In the genomic region with DNA sequence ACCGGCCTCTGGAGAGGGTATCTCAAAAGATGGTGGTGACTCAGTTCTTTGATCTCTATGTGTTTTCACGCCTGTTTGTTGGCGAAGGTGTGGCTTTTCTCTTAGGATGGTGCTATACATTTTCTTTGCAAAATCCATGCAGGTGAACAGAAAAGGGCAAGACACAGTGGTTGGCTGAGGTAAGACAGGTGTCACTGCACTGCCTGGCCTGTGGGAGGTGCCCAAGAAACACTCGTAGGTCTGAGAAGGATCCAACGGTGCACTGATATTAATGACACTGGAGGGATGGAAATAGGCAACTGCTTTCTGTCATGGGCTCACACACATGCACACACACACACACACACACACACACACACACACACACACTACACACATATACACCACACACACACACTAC, we compare ENCODE assay signal across 15 mouse cellular contexts.
DNase-seq lines count a peak whose midpoint lies in the region; ATAC-seq and TF ChIP-seq lines count a peak whose summit lies in the region.
"Had no signal": no experiment of that assay in that cellular context is flagged by ENCODE, and none has a peak within 500 bp of the region (broad histone marks: within the 10 kb centered on the region; RNA-seq: fewer than 3 reads in every experiment).

No protein-coding gene starts in this region.

- no peak overlapping the region for H3K27ac ChIP-seq in kidney, postnatal 0 days
- H3K27ac ChIP-seq in midbrain, postnatal 0 days (ENCODE audit: low read depth, low read length), result no peak overlapping the region
- H3K27ac ChIP-seq in midbrain, embryonic 16.5 days (ENCODE audit: low read length), result no peak overlapping the region
- H3K27ac ChIP-seq: embryonic facial prominence, embryonic 13.5 days; heart, embryonic 13.5 days; limb, embryonic 13.5 days had no signal

- no peaks in the 10 kb centered on the region for H3K36me3 ChIP-seq in kidney, postnatal 0 days (ENCODE audit: insufficient read depth, low read length)
- no peaks in the 10 kb centered on the region for H3K36me3 ChIP-seq in midbrain, postnatal 0 days (ENCODE audit: insufficient read depth, low read length)
- no peaks in the 10 kb centered on the region for H3K36me3 ChIP-seq in midbrain, embryonic 16.5 days (ENCODE audit: control insufficient read depth, insufficient read depth, low read length)
- H3K36me3 ChIP-seq: embryonic facial prominence, embryonic 13.5 days; heart, embryonic 13.5 days; limb, embryonic 13.5 days had no signal

- no peaks in the 10 kb centered on the region for H3K4me1 ChIP-seq in kidney, postnatal 0 days (replicated peaks; ENCODE audit: insufficient read depth, low read length)
- H3K4me1 ChIP-seq in midbrain, postnatal 0 days (ENCODE audit: insufficient read depth, low read length), result no peaks in the 10 kb centered on the region
- no peaks in the 10 kb centered on the region; the same call in 1 of the 2 replicates for H3K4me1 ChIP-seq in midbrain, embryonic 16.5 days (ENCODE audit: control insufficient read depth, insufficient read depth, low read length)
- H3K4me1 ChIP-seq: heart, embryonic 13.5 days had no signal

- WGBS in kidney, postnatal 0 days, result 71% methylated on average over 5 of the region's 5 CpGs
- WGBS in midbrain, postnatal 0 days, result 65% methylated on average over 5 of the region's 5 CpGs
- WGBS in midbrain, embryonic 16.5 days, result 68% methylated on average over 5 of the region's 5 CpGs

- ATAC-seq in kidney, postnatal 0 days (replicated peaks; ENCODE audit: low FRiP score, low read depth), result no peak
- ATAC-seq in midbrain, postnatal 0 days (ENCODE audit: low FRiP score), result no peak
- no peak for ATAC-seq in midbrain, embryonic 16.5 days

- no peaks in the 10 kb centered on the region for H3K27me3 ChIP-seq in kidney, postnatal 0 days (ENCODE audit: insufficient read depth, low read length)
- H3K27me3 ChIP-seq in midbrain, postnatal 0 days (ENCODE audit: insufficient read depth, low read length), result no peaks in the 10 kb centered on the region
- H3K27me3 ChIP-seq in midbrain, embryonic 16.5 days (ENCODE audit: control insufficient read depth, insufficient read depth, low read depth, low read length), result no peaks in the 10 kb centered on the region
- H3K27me3 ChIP-seq: embryonic facial prominence, embryonic 13.5 days; heart, embryonic 13.5 days had no signal

- no peak overlapping the region for H3K4me2 ChIP-seq in kidney, postnatal 0 days (ENCODE audit: low read length)
- H3K4me2 ChIP-seq in midbrain, postnatal 0 days (ENCODE audit: low read depth, low read length, poor library complexity, severe bottlenecking), result no peak overlapping the region
- H3K4me2 ChIP-seq in midbrain, embryonic 16.5 days (ENCODE audit: low read length), result no peak overlapping the region
- H3K4me2 ChIP-seq: embryonic facial prominence, embryonic 13.5 days; heart, embryonic 13.5 days; limb, embryonic 13.5 days had no signal

- no peak for DNase-seq in kidney, postnatal 0 days (ENCODE audit: low spot score)
- no peak for DNase-seq in kidney, postnatal 14 days
- DNase-seq in midbrain, postnatal 0 days (ENCODE audit: low spot score), result peak; percentile 42
- peak; percentile 44 for DNase-seq in brain, embryonic 14.5 days (ENCODE audit: low read depth)
- peak; percentile 55 to 57 for DNase-seq in thymus, postnatal 36 days
- no peak for DNase-seq in urinary bladder, postnatal 4 days (ENCODE audit: low spot score in 2 of 2)
- DNase-seq in retina, postnatal 1 day, result no peak
- DNase-seq: adrenal gland, postnatal 14 days; cerebellum, postnatal 25 days; heart, postnatal 4 days; kidney, postnatal 10 days had no signal

- no peaks in the 10 kb centered on the region for H3K9me3 ChIP-seq in kidney, postnatal 0 days (replicated peaks; ENCODE audit: low read length)
- no peaks in the 10 kb centered on the region for H3K9me3 ChIP-seq in midbrain, postnatal 0 days (ENCODE audit: low read length)
- no peaks in the 10 kb centered on the region for H3K9me3 ChIP-seq in midbrain, embryonic 16.5 days (replicated peaks; ENCODE audit: control insufficient read depth, low read length, poor library complexity, severe bottlenecking)
- H3K9me3 ChIP-seq: embryonic facial prominence, embryonic 13.5 days; heart, embryonic 13.5 days; limb, embryonic 13.5 days had no signal

- TF ChIP-seq POLR2A in brain, embryonic 14.5 days (IDR thresholded peaks at IDR 0.05; ENCODE audit: borderline replicate concordance, extremely low read depth, insufficient read depth, insufficient read length, poor library complexity, severe bottlenecking), result no peak

- no peak overlapping the region for H3K4me3 ChIP-seq in kidney, postnatal 0 days (replicated peaks; ENCODE audit: low read depth, low read length)
- no peak overlapping the region for H3K4me3 ChIP-seq in midbrain, postnatal 0 days (ENCODE audit: low read depth, low read length)
- no peak overlapping the region for H3K4me3 ChIP-seq in midbrain, embryonic 16.5 days (ENCODE audit: low read depth, low read length)
- H3K4me3 ChIP-seq: embryonic facial prominence, embryonic 13.5 days; heart, embryonic 13.5 days; limb, embryonic 13.5 days had no signal

- H3K9ac ChIP-seq in kidney, postnatal 0 days (ENCODE audit: low read depth, low read length), result no peak overlapping the region
- no peak overlapping the region for H3K9ac ChIP-seq in midbrain, postnatal 0 days (replicated peaks; ENCODE audit: low read length, poor library complexity, severe bottlenecking)
- H3K9ac ChIP-seq in midbrain, embryonic 16.5 days (ENCODE audit: low read depth, low read length), result no peak overlapping the region
- H3K9ac ChIP-seq: embryonic facial prominence, embryonic 13.5 days; heart, embryonic 13.5 days; limb, embryonic 13.5 days had no signal

- TF ChIP-seq CTCF in kidney, postnatal 0 days (IDR thresholded peaks at IDR 0.05; ENCODE audit: low read depth), result peak; percentile 25; the same call in 1 of the 2 replicates
- peak; percentile 65 for TF ChIP-seq CTCF in midbrain, postnatal 0 days (IDR thresholded peaks at IDR 0.05)
- TF ChIP-seq CTCF in brain, embryonic 14.5 days (IDR thresholded peaks at IDR 0.05; ENCODE audit: borderline replicate concordance, extremely low read depth, insufficient read depth, insufficient read length), result peak; percentile 45; the same call in 1 of the 2 replicates

Comparison
In these comparisons a context has a peak if more than half of its experiments do, and no peak if none do; other contexts are left out.
1. DNase-seq: peak in midbrain, postnatal 0 days (single experiment), brain, embryonic 14.5 days (single experiment) and thymus, postnatal 36 days (2 of 2); none in kidney, postnatal 0 days (single experiment), kidney, postnatal 14 days (single experiment), urinary bladder, postnatal 4 days (0 of 2) and retina, postnatal 1 day (single experiment).
2. Peak in every context shown above with its lines, with median percentiles within 50 percentile points of each other: CTCF ChIP-seq.